Mouse (Mus musculus) embryonic facial prominence, embryonic 13.5 days (tissue): ENCODE measurements around the gene Rad51b. TPM values are rescaled to one million over a fixed set of nuclear protein-coding genes. Genes with fewer than 3 reads are reported as not detected.

ENCODE experiments used
- ATAC-seq: fragments of 200-750 bp; cut with Nextera tagmentation; 2 replicates; pipeline ENCODE4 v1.8.0; 2017; ENCODE audit warnings: low read depth; ENCODE audit not compliant: insufficient number of reproducible peaks, insufficient read depth, low FRiP score, low TSS enrichment
- H3K27ac ChIP-seq: fragments of 300-500 bp; sonication (generic); 2 replicates; pipeline ENCODE4 v1.5.1; 2015; ENCODE audit warnings: moderate library complexity, mild to moderate bottlenecking, inconsistent platforms
- H3K27me3 ChIP-seq: fragments of 300-500 bp; sonication (generic); 2 replicates; pipeline ENCODE4 v1.6.1; 2015; ENCODE audit warnings: mild to moderate bottlenecking, inconsistent platforms
- H3K36me3 ChIP-seq: fragments of 300-500 bp; sonication (generic); 2 replicates; pipeline ENCODE4 v1.6.1; 2015; ENCODE audit warnings: mild to moderate bottlenecking, inconsistent platforms
- H3K4me1 ChIP-seq: fragments of 300-500 bp; sonication (generic); 2 replicates; pipeline ENCODE4 v1.6.1; 2015; ENCODE audit warnings: inconsistent platforms
- H3K4me2 ChIP-seq: fragments of 300-500 bp; sonication (generic); 2 replicates; pipeline ENCODE4 v1.6.1; 2015; ENCODE audit warnings: moderate library complexity, mild to moderate bottlenecking, inconsistent platforms
- H3K4me3 ChIP-seq: fragments of 300-500 bp; sonication (generic); 2 replicates; pipeline ENCODE4 v1.5.1; 2015; ENCODE audit warnings: mild to moderate bottlenecking, inconsistent platforms
- H3K9ac ChIP-seq: fragments of 300-500 bp; sonication (generic); 2 replicates; pipeline ENCODE4 v1.6.1; 2015; ENCODE audit warnings: mild to moderate bottlenecking, inconsistent platforms
- H3K9me3 ChIP-seq: fragments of 300-500 bp; sonication (generic); 2 replicates; pipeline ENCODE4 v1.6.1; 2016; ENCODE audit warnings: inconsistent platforms
- WGBS: fragments of 180-500 bp; shearing (Covaris S2); methylation state at CpG from one replicate; pipeline ENCODE4 v1.1.7; 2015; ENCODE audit warnings: mixed read lengths; 5-methylcytosine and 5-hydroxymethylcytosine counted together
- polyA plus RNA-seq: library from polyadenylated mRNA; unstranded; fragments of >200 nt; fragmentation: Nextera tagmentation; extraction: Ambion mirVana; gene quantifications from 2 replicates; pipeline ENCODE4 v1.2.1, GENCODE M21; 2015

Rad51b gene
- polyA plus RNA-seq, 1 experiment from 2014 or later: 8.8 TPM

DNA sequence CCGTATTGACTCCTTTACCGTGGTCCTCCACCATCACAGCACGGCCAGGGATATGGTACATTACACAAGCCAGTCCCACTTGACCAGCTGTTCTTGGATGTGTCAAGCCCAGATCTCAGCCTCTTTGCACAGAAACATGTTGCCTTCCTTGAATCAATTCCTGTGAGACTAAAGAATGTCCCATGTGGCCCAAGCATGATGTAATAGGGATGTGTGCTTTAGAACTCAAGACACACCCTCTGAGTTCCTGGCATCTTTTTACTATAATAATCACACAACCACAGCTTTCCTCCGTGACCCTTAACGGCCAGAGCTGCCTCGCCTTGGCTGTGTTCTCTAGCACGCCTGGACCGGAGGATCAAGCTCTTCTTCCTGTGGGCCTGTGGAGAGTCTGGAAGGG is 496.3 kb downstream of the Rad51b start:
- peaks cover 8% of the 10 kb centered on the region; the same call in 1 of the 2 replicates for H3K4me1 ChIP-seq
- WGBS: 67% methylated on average over 8 of the region's 8 CpGs
- no peak overlapping the region for H3K4me3 ChIP-seq
- H3K27ac ChIP-seq: no peak overlapping the region
- H3K9ac ChIP-seq: no peak overlapping the region
- no peak for ATAC-seq
- H3K9me3 ChIP-seq: no peaks in the 10 kb centered on the region
- no peaks in the 10 kb centered on the region for H3K36me3 ChIP-seq
- no peak overlapping the region for H3K4me2 ChIP-seq
- no peaks in the 10 kb centered on the region for H3K27me3 ChIP-seq

DNA sequence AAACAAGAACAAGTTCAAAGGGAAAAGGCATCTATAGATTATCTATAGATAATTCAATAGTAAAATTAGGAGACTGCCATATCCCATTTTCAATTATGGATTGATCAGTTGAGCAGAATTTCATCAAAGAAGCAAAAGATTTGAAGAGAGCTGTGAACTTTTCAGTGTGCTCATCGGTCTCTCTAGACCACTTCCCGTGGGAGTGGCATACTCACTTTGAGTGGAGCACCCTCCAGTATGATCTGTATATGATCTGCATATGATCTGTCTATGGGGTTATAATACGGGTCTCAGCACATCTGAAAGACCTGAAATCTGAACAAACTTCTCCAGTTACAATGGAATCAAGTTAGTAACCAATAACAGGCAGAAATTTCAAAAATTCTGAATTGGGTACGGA is 497.7 kb downstream of the Rad51b start:
- Histone ChIP-seq H3K27me3 (no peaks in the 10 kb centered on the region), H3K4me1 (0 out of 2 replicates have a peak, but pooled peaks cover 7% of the 10 kb centered on the region), H3K4me2 (no peak overlapping the region), H3K4me3 (no peak overlapping the region), H3K9ac (no peak overlapping the region), H3K36me3 (no peaks in the 10 kb centered on the region), H3K9me3 (no peaks in the 10 kb centered on the region), H3K27ac (no peak overlapping the region)
- WGBS: 78% methylated on average over 4 of the region's 4 CpGs
- ATAC-seq: no peak

DNA sequence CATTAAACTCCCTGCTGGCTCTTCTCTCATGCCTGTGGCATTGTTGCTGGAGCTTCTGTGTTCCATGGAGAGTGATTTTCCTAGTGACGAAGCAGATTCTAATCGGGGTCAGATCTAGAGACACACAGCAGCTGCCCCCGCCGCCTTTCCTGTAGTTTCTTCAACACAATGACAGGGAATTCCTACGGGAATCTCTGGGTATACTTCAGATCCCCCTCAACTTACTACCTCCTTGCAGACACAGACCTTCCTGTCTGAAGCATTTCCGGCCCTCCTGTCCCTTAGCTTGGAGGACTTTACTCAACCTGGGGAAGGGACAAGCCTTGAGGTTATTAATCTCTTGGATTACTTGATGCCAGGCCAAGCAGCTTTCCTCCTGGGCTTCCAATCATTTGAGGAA is 499.2 kb downstream of the Rad51b start:
- ATAC-seq: no peak
- Histone ChIP-seq H3K9me3 (no peaks in the 10 kb centered on the region), H3K27me3 (no peaks in the 10 kb centered on the region), H3K4me2 (no peak overlapping the region), H3K27ac (no peak overlapping the region), H3K4me3 (no peak overlapping the region), H3K9ac (no peak overlapping the region), H3K4me1 (0 out of 2 replicates have a peak, but pooled peaks cover 7% of the 10 kb centered on the region), H3K36me3 (no peaks in the 10 kb centered on the region)
- WGBS: 72% methylated on average over 6 of the region's 6 CpGs

DNA sequence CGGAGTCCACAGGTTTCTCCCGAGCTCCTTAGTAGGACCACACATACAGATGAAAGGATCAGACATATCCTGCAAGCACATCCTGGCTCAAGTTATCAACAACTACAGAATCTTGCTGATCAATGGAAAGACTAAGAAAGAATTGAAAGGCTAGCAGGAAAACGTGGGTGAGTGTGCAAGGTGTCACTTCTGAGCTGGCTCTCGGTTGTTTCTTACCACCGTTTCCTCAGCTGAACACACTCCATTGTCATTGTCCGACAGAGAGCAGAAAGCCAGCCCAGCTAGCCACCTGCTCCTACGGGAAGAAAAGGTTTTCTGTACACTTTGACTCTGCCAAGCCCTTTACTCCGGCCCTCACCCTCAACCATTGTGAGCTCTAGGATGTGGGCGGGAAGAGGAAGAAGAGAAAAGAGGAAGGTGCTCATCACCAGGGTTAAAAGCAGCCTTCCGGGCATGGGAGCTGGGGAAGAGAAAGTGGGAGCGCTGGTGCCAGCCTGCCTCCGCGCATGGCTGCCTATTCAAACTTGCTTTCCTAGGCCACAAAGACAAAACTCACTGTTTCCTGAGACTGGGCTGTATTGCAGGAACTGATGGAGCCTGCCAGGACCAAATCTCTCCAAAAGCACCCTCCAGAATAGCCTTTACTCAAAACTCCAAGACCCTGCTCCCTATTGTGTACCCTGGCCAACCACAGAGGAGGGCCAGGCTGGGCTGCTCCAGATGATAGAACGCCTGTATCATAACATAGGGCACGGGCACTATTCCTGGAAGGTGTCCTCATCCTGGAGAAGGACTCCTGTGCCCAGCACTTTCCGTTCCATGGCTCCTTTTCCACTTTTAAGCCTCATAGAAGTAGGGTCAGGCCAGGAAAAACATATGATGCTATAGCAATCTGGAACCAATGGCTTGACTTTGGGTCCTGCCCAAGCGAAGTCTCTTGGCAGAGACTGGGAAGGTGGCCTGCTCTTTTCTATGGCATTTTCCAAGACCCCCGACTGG is 500.0 kb downstream of the Rad51b start:
- WGBS: 82% methylated on average over 18 of the region's 18 CpGs
- Histone ChIP-seq H3K9ac (no peak overlapping the region), H3K27ac (peak overlapping the region; percentile 58), H3K4me3 (no peak overlapping the region), H3K27me3 (no peaks in the 10 kb centered on the region), H3K4me1 (0 out of 2 replicates have a peak, but pooled peaks cover 7% of the 10 kb centered on the region), H3K4me2 (no peak overlapping the region), H3K9me3 (no peaks in the 10 kb centered on the region), H3K36me3 (no peaks in the 10 kb centered on the region)
- no peak for ATAC-seq

DNA sequence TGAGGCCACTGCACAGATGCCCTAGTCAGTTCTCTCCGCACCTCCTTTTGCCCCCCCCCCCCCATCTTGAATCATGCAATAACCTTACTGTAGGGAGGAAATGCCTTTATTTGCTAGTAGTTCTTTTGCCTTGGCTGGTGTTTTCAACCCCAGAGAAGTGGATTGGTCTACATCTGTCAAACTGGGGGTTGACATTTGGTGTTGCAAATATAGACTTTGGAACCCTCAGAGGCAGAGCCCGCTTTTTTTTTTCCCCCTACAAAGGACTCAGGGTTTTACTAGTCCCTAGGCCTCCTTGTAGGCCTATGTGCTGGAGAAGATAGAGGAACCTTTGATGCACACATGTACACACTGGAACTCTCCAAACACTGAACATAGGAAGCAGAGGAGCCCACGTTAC is 501.4 kb downstream of the Rad51b start:
- Histone ChIP-seq H3K36me3 (no peaks in the 10 kb centered on the region), H3K4me3 (no peak overlapping the region), H3K4me1 (0 out of 2 replicates have a peak, but pooled peaks cover 7% of the 10 kb centered on the region), H3K27ac (no peak overlapping the region), H3K9me3 (no peaks in the 10 kb centered on the region), H3K4me2 (no peak overlapping the region), H3K27me3 (no peaks in the 10 kb centered on the region), H3K9ac (no peak overlapping the region)
- WGBS: 91% methylated on average over 3 of the region's 3 CpGs
- no peak for ATAC-seq

DNA sequence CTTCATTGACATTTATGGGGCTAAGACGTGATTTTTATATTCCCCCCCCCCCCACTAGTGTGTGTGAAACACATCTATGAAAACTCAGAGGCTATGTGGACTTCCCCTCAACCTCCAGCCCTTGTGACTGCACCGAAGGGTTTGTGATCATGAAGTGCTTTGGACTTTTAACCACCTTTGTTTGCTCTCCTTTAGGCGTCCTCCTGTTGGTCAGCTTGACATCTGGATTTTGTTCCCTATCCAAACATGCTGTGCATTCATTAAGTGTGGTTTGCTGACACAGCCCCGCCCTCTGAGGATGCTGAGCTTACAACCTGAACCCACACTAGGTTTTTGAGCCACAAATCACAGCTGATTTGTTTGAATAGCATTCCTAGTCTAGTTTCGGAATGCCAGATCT is 502.3 kb downstream of the Rad51b start:
- H3K9ac ChIP-seq: no peak overlapping the region
- no peaks in the 10 kb centered on the region for H3K36me3 ChIP-seq
- ATAC-seq: no peak
- no peak overlapping the region for H3K4me2 ChIP-seq
- H3K4me3 ChIP-seq: no peak overlapping the region
- WGBS: 48% methylated on average over 5 of the region's 5 CpGs
- H3K4me1 ChIP-seq: peaks cover 11% of the 10 kb centered on the region
- H3K27me3 ChIP-seq: no peaks in the 10 kb centered on the region
- H3K27ac ChIP-seq: no peak overlapping the region
- H3K9me3 ChIP-seq: no peaks in the 10 kb centered on the region

DNA sequence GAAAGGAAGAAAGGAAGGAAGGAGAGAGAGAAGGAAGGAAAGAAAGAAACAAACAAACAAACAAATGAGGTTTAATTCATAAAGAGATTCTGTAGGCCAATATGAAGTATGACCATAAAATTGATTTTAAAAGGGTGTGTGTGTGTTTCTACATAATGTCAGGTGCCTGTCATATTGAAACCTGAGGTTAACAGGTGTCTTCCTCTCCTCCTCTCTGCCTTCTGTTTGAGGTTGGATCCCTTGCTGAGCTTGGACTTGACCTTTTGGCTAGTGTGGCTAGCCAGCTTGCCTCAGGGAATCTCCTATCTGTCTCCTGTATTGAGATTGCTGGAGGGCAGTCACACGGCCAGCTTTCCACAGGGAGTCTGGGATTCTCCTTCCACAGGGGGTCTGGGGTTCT is 506.6 kb downstream of the Rad51b start:
- H3K27me3 ChIP-seq: no peaks in the 10 kb centered on the region
- no peak for ATAC-seq
- H3K9me3 ChIP-seq: no peaks in the 10 kb centered on the region
- no peak overlapping the region for H3K27ac ChIP-seq
- 81% methylated on average over 1 of the region's 1 CpGs for WGBS
- peaks cover 31% of the 10 kb centered on the region for H3K4me1 ChIP-seq
- no peak overlapping the region for H3K9ac ChIP-seq
- H3K4me3 ChIP-seq: no peak overlapping the region
- no peak overlapping the region for H3K4me2 ChIP-seq
- H3K36me3 ChIP-seq: no peaks in the 10 kb centered on the region

DNA sequence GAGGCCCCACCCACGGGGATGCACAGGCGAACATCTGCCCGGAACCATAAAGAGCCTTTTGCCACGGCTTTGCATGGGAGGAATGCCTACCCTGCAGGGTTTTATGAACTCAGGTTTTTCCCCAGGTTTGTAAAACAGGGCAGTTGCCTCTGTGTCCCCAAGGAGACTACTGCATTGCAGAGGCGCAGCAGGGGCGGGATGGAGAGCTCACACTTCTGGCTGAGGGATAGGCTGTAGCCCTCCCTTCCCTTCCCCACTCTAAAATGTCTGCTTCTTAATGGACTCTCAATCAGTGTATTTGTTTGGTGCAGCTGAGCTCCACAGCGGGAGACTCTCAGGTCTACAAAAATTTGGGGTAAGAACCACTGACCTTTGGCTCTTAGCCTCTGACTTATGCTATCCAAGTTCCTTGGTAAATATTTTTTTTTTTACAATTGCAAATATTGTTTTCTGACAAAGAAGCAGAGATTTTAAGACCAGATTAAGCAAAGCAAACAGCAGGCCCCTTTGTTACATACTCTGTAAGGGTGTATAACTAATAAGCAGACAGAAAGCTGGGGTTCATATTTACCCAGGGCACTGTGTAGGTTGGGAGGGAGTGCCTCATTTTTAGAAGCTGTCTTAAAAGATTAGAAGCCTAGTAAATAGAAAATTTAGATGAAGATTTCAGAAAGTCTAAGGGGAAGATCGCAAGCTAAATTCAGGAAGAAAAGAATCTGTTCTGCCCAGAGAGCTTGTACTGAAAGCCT is 507.9 kb downstream of the Rad51b start:
- Histone ChIP-seq H3K4me3 (no peak overlapping the region), H3K4me1 (peaks cover 31% of the 10 kb centered on the region), H3K27me3 (no peaks in the 10 kb centered on the region), H3K9ac (no peak overlapping the region), H3K9me3 (no peaks in the 10 kb centered on the region), H3K27ac (peak overlapping the region; percentile 44; the same call in 1 of the 2 replicates), H3K4me2 (no peak overlapping the region), H3K36me3 (no peaks in the 10 kb centered on the region)
- WGBS: 43% methylated on average over 8 of the region's 8 CpGs
- no peak for ATAC-seq

DNA sequence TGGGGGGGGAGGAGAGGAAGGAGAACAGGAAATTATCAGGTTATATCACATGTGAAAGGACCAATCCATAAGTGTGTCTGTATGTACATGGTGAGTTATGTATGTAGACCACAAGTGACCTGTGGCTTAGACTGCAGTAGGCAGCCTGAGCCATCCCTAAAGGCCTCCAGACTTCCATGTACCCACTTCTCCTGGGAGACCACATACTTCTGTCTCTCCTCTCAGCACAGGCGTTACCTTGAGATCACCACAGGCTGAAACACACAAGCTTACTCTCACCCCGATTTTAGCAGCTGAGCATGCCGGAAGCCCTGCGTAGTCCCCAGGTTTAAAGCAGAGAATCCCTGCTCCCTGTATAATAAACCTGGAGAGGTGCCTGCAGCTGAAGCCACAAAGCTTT is 509.9 kb downstream of the Rad51b start:
- Histone ChIP-seq H3K36me3 (no peaks in the 10 kb centered on the region), H3K27ac (peak overlapping the region; percentile 39; the same call in 1 of the 2 replicates), H3K4me1 (peaks cover 47% of the 10 kb centered on the region), H3K9ac (no peak overlapping the region), H3K9me3 (no peaks in the 10 kb centered on the region), H3K27me3 (no peaks in the 10 kb centered on the region), H3K4me2 (no peak overlapping the region), H3K4me3 (no peak overlapping the region)
- WGBS: 68% methylated on average over 4 of the region's 4 CpGs
- no peak for ATAC-seq

DNA sequence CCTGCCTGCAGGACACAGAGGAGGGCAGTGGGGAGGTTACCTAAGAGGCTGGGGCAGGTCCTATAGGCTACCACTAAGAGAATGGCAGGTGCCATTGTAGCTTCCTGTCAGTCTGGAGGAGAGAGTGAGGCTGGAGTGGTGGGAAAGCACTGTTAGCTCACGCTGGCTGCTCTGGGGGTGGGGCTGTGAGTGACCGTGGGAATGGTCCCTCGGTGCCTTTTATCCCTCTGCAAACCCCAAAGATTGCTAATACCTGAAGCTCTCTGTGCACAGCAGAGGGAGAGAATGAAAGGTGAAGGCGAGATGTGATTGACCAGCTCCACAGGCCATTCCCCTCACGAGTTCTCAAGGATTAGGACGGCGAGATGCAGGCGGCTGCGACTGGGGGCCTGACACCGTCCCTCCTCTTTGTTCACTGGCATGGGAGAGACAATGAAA is 510.3 kb downstream of the Rad51b start:
- Histone ChIP-seq H3K4me3 (no peak overlapping the region), H3K9ac (no peak overlapping the region), H3K4me1 (peaks cover 52% of the 10 kb centered on the region), H3K27me3 (no peaks in the 10 kb centered on the region), H3K27ac (peak overlapping the region; percentile 39; the same call in 1 of the 2 replicates), H3K4me2 (no peak overlapping the region), H3K9me3 (no peaks in the 10 kb centered on the region), H3K36me3 (no peaks in the 10 kb centered on the region)
- no peak for ATAC-seq
- WGBS: 34% methylated on average over 10 of the region's 10 CpGs

DNA sequence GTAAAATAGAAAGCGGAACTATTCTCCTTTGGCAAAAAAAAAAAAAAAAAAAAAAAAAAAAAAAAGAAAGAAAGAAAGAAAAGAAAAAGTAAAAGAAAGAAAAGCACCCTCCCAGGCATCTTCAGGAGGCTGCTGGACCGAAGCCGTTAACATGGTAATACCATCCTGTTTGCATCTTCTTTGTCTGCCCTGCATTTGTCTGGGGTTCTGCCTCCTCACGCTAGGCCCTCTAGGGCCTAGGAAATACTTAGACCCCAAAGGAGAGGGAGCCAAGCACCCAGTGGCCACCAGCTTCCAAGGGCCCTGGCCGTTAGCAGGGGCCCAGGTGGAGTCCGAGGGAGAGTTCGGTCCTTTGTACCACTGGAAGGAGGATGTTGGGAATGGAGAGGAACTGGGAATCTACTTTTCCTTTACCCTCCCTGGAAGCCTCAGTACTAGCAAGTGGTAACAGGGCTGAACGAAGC is 510.9 kb downstream of the Rad51b start:
- Histone ChIP-seq H3K36me3 (no peaks in the 10 kb centered on the region), H3K27me3 (no peaks in the 10 kb centered on the region), H3K9me3 (no peaks in the 10 kb centered on the region), H3K9ac (no peak overlapping the region), H3K27ac (no peak overlapping the region), H3K4me3 (no peak overlapping the region), H3K4me2 (no peak overlapping the region), H3K4me1 (peaks cover 55% of the 10 kb centered on the region)
- WGBS: 72% methylated on average over 8 of the region's 8 CpGs
- ATAC-seq: no peak
